Mouse (Mus musculus): ENCODE data around the gene Hcrtr1. TPM values are rescaled to one million over a fixed set of nuclear protein-coding genes. Genes with fewer than 3 reads are reported as not detected.

Gene Hcrtr1
- not detected for polyA plus RNA-seq (2017; shearing (Covaris generic))

DNA sequence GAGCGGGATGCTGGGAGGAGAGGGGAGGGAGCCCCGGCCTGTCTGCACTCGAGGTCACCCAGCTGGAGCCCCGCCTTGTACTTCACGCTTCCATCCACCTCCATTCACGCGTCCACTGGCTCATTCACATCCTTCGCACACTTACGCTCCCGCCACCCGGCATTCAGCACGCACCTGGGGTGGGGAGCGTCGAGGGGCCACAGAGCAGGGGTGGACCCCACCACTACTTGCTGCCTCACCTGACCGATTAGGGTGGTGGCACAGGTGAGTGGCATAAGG is at the start of gene Hcrtr1:
Hcrtr1 (minus strand) TSS at position 146 of the 279 bp plus-strand sequence.

DNA sequence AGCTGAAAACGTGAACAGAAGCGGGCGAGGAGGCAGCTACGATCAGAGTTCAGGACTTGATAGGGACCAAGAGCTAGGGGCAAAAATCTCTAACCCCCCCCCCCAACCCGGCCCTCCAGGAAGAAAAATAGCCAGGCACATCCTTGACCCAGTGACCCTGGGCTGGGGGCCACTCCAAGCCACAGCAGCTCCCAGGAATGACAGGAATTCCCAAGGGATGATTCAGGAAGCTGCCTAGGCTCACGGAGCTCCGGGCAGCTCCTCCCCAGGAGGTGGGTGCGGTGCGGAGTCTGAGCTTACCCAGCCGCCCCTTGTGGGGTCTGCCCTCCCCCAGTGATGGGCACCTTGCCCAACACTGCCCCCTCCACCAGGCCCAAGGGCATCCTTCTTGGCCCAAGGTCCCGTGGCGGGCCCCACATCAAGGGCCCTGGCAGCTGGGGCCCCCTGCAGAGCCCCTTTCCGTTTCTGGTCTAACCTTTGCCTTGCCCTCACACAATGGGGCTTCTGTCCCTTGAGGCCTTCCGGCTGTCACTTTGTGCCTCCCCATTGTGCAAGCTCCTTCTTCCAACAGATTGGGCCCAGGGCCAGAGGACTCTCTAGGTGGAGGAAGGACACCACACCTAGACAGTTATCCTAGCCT is 36.0 kb upstream of the Hcrtr1 start, which contains the start of gene Tinagl1:
Tinagl1 (minus strand) TSS at position 51 of the 640 bp plus-strand sequence.

DNA sequence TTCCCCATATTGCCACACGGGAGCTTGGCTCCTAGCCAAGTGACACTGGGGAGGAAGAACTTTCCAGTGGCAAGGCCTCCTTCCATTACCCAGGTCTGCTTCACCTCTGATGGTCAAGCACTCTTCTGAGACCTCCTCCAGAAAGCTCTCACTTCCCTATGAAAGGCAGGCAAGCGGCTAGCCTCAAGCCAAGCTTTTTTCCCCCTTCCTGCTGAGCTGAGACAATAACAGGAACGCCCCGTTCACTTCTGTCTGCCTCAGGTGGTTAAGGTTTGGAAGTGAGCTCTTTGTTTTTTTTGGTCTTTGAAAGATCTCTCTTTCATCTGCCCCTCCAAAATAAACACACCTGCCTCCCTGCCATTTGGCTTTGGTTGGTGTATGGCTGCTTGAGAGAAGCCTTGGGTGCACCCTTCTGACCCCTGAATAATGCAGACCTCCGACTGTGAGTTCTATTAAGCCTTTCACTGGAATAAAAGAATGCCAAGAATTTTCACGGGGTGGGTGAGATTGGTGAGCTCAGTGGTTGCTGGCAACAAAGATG is 37.0 kb downstream of the Hcrtr1 start, which contains the start of gene Pef1:
Pef1 (plus strand) TSS at position 448 of the 541 bp plus-strand sequence.

Other genes starting within 250 kb of the Hcrtr1 start
- gene Spocd1, start 210.1 kb downstream of the Hcrtr1 start, polyA plus RNA-seq (2017; shearing (Covaris generic)), result not detected
- gene Adgrb2, start 154.5 kb downstream of the Hcrtr1 start, polyA plus RNA-seq (2017; shearing (Covaris generic)), result not detected
- not detected for gene Col16a1, start 91.5 kb downstream of the Hcrtr1 start, polyA plus RNA-seq (2017; shearing (Covaris generic))
- 43.4 TPM for gene Pef1, start 36.8 kb downstream of the Hcrtr1 start, polyA plus RNA-seq (2017; shearing (Covaris generic))
- gene Tinagl1, start 35.8 kb upstream of the Hcrtr1 start, polyA plus RNA-seq (2017; shearing (Covaris generic)), result not detected
- not detected for gene Gm853, start 83.0 kb upstream of the Hcrtr1 start, polyA plus RNA-seq (2017; shearing (Covaris generic))
- gene Serinc2, start 139.8 kb upstream of the Hcrtr1 start, polyA plus RNA-seq (2017; shearing (Covaris generic)), result not detected
- 0.90 TPM for gene Fabp3, start 169.2 kb upstream of the Hcrtr1 start, polyA plus RNA-seq (2017; shearing (Covaris generic))
- gene Gm10570, start 169.3 kb upstream of the Hcrtr1 start, polyA plus RNA-seq (2017; shearing (Covaris generic)), result not detected
- gene Zcchc17, start 220.6 kb upstream of the Hcrtr1 start, polyA plus RNA-seq (2017; shearing (Covaris generic)), result 45.4 TPM
- 81.0 TPM for gene Snrnp40, start 220.8 kb upstream of the Hcrtr1 start, polyA plus RNA-seq (2017; shearing (Covaris generic))